Mouse (Mus musculus) bone marrow macrophage, adult 2 months (primary cell): ENCODE measurements around the gene Jade2. TPM values are rescaled to one million over a fixed set of nuclear protein-coding genes. Genes with fewer than 3 reads are reported as not detected.
A peak's percentile ranks its signal among the peaks of the same experiment; 100 is the strongest.

Source experiments
- H3K27ac ChIP-seq: 2 replicates; pipeline ENCODE4 v1.5.1; 2012; ENCODE audit warnings: low read depth, low read length; ENCODE audit not compliant: insufficient read depth
- H3K4me1 ChIP-seq: 2 replicates; pipeline ENCODE4 v1.6.1; 2012; ENCODE audit warnings: low read length; ENCODE audit not compliant: control insufficient read depth, insufficient read depth
- H3K4me3 ChIP-seq: 2 replicates; pipeline ENCODE4 v1.5.1; 2012; ENCODE audit warnings: mild to moderate bottlenecking, low read length, moderate library complexity; ENCODE audit not compliant: insufficient read depth
- CTCF ChIP-seq: IDR thresholded peaks from 2 replicates; pipeline ENCODE4 v1.5.1; 2012; ENCODE audit warnings: low read depth, mild to moderate bottlenecking, low read length, moderate library complexity
- POLR2A ChIP-seq: IDR thresholded peaks from 2 replicates; pipeline ENCODE4 v1.6.1; 2012; ENCODE audit warnings: mild to moderate bottlenecking, low read depth, low read length, borderline replicate concordance
- polyA plus RNA-seq: library from polyadenylated mRNA; stranded (reverse); fragments of >200 nt; gene quantifications from 2 replicates; pipeline ENCODE4 v1.2.4, GENCODE M21; 2012; ENCODE audit not compliant: missing spikeins, insufficient read depth, insufficient read length

Jade2 gene
- polyA plus RNA-seq, 1 experiment = 14.6 TPM

DNA sequence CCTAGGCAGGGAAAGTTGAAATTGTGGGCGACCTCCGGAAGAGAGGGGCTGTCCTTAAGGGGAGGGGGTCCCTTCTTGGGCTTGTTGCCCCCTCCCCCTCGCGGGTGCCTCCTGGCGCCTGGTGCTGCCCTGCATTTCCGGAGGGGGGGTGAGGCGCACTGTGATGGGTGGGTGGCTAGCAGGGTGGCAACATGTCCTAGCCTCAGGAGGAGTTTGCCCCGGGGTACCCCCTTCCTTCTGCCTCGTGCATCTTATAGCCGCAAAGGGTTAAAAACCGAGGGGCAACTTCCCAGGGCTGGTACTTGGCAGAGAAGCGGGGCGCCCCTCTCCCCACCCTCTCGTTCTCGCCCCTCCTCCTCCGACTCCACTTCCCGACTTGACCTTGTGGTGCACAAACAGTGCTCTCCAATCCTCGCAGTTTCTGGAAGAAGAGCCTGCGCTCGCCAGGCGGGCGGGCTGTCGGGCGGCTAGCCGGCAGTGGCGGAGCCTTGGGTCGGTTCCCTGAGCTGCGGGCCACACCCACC, 1.1 kb upstream of the Jade2 start:
- H3K4me1 ChIP-seq = peaks cover 24% of the 10 kb centered on the region
- peak overlapping the region; percentile 68 for H3K4me3 ChIP-seq
- peak overlapping the region; percentile 96 for H3K27ac ChIP-seq
- TF ChIP-seq CTCF = no peak

DNA sequence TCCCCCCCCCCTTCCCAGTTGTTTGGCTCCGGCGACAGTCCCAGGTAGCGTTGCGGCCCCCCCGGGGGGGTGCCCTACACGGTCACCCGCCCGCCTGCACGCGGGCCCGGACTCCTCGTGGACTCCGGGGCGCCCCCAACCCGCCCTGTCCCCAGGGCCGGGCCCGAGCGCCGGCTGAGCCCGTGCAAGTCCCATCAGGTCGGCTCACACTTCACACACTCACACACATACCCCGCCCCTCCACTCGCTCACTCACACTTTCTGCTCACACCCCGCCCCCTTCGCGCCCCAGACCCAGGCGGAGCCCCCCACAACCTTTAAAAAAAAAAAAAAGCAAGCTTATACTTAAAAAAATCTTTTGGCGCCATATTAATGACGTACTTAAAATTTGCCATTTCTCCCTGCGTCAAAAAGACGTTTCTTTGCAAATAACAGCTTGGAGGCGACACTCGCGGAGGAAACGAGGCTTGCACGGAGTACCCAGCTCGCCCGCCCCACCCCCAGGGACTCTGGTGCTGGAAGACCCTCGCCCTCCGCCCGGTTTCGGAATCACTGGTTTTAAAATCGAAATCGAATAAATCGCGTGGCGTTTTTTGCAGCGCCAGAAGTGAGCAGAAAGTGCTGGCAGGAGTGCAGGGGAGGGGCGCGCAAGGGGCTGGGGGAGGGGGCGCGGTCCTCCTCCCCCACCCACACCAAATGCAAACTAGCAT, 520 bp upstream of the Jade2 start:
- Histone ChIP-seq H3K4me3 (peak overlapping the region; percentile 68), H3K27ac (peak overlapping the region; percentile 96), H3K4me1 (peaks cover 24% of the 10 kb centered on the region)
- peak; percentile 22; the same call in 1 of the 2 replicates for TF ChIP-seq CTCF
- TF ChIP-seq POLR2A = no peak

GRCm38 (mm10) chr11:51856616-51857080, 805 bp downstream of the Jade2 start:
- no peak for TF ChIP-seq CTCF
- TF ChIP-seq POLR2A = no peak
- peak overlapping the region; percentile 96 for H3K27ac ChIP-seq

GRCm38 (mm10) chr11:51855818-51856615, 1.4 kb downstream of the Jade2 start:
- TF ChIP-seq CTCF (no peak), POLR2A (no peak)
- peak overlapping the region; percentile 95 for H3K4me3 ChIP-seq
- peak overlapping the region; percentile 96 for H3K27ac ChIP-seq
- peaks cover 28% of the 10 kb centered on the region for H3K4me1 ChIP-seq

More at GRCm38 (mm10) chr11:51856616-51857080, 805 bp downstream of the Jade2 start:
- H3K4me3 ChIP-seq = peak overlapping the region; percentile 95
- peaks cover 28% of the 10 kb centered on the region for H3K4me1 ChIP-seq

GRCm38 (mm10) chr11:51854981-51855817, 2.3 kb downstream of the Jade2 start:
- 0 out of 2 replicates have a peak, but pooled peaks have one; percentile 21 for TF ChIP-seq CTCF
- TF ChIP-seq POLR2A = no peak
- H3K27ac ChIP-seq = peak overlapping the region; percentile 84
- H3K4me1 ChIP-seq = peaks cover 32% of the 10 kb centered on the region
- peak overlapping the region; percentile 95 for H3K4me3 ChIP-seq

GRCm38 (mm10) chr11:51852595-51852994, 4.9 kb downstream of the Jade2 start:
- H3K4me3 ChIP-seq = no peak overlapping the region
- no peak overlapping the region for H3K27ac ChIP-seq
- TF ChIP-seq POLR2A (no peak), CTCF (no peak)
- peaks cover 33% of the 10 kb centered on the region for H3K4me1 ChIP-seq

- H3K4me3 ChIP-seq = no peak overlapping the region
- TF ChIP-seq POLR2A (no peak), CTCF (no peak)
- H3K27ac ChIP-seq = no peak overlapping the region
- peaks cover 33% of the 10 kb centered on the region for H3K4me1 ChIP-seq
Observed at GRCm38 (mm10) chr11:51852091-51852521, 5.3 kb downstream of the Jade2 start.

GRCm38 (mm10) chr11:51850741-51851330, 6.6 kb downstream of the Jade2 start:
- H3K27ac ChIP-seq = no peak overlapping the region
- no peak overlapping the region for H3K4me3 ChIP-seq
- TF ChIP-seq POLR2A = no peak
- TF ChIP-seq CTCF = no peak
- peaks cover 33% of the 10 kb centered on the region for H3K4me1 ChIP-seq

DNA sequence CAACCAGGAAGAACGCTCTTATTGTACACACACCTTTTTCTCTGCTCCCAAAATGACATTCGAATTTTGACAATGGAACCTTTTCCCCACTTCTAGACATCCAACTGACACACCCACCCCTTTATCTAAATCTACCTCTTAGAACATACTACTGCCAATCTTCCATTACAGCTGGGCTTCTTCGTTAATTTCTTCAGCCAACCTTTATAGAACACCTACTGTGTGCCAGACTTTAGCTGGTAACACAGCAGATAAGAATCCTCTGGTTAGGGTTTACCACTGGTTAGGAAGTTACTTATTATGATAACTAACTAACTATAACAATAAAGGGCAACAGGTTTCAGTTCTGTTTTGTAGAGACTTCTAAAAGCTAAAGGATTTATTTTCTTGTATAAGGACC, 9.1 kb downstream of the Jade2 start:
- H3K4me1 ChIP-seq = peaks cover 27% of the 10 kb centered on the region
- H3K4me3 ChIP-seq = no peak overlapping the region
- no peak overlapping the region for H3K27ac ChIP-seq
- TF ChIP-seq POLR2A = no peak
- TF ChIP-seq CTCF = no peak
